Mouse (Mus musculus): ENCODE data around the gene Gm49318. TPM values are rescaled to one million over a fixed set of nuclear protein-coding genes. Genes with fewer than 3 reads are reported as not detected.
A peak's percentile ranks its signal among the peaks of the same experiment; 100 is the strongest.

The Gm49318 gene
- polyA plus RNA-seq, 1 experiment from 2014 or later, result not detected

DNA sequence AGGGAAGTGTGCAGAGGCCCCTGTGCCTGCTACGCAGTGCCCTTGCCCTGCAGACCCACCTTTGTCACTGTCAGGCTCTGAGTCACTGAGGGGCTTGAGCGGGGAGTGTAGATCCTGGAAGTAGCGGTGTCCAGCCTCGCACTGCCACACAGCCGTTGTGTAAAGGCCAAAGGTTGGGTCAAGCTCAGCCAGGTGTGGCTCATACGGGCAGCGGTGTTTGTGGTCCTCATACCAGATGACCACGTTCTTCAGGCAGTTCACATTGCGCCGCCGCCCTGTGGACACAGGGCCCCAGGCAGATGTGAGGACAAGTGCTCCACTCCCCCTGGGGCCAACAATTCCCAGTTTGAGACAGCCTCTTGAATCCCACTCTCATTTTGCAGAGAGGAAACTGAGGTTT lies 5.4 kb downstream of the Gm49318 start:
- no peak overlapping the region for H3K4me2 ChIP-seq (replicated peaks; ENCODE audit: low read depth, low read length)
- peaks cover 8% of the 10 kb centered on the region; the same call in 1 of the 2 replicates for H3K4me1 ChIP-seq (ENCODE audit: control insufficient read depth, insufficient read depth, low read length)
- H3K4me3 ChIP-seq (ENCODE audit: low read depth, low read length), result no peak overlapping the region
- H3K9ac ChIP-seq (replicated peaks; ENCODE audit: low read depth, low read length), result no peak overlapping the region
- WGBS, result 93% methylated on average over 11 of the region's 11 CpGs
- H3K27ac ChIP-seq (ENCODE audit: low read length), result no peak overlapping the region
- no peaks in the 10 kb centered on the region for H3K9me3 ChIP-seq (ENCODE audit: control insufficient read depth, low read depth, low read length)
- no peaks in the 10 kb centered on the region for H3K27me3 ChIP-seq (ENCODE audit: control insufficient read depth, insufficient read depth, low read length)
- no peak for ATAC-seq (ENCODE audit: insufficient number of reproducible peaks, insufficient read depth, low FRiP score, low read depth)
- peaks cover 45% of the 10 kb centered on the region for H3K36me3 ChIP-seq (ENCODE audit: control insufficient read depth, insufficient read depth, low read length)

DNA sequence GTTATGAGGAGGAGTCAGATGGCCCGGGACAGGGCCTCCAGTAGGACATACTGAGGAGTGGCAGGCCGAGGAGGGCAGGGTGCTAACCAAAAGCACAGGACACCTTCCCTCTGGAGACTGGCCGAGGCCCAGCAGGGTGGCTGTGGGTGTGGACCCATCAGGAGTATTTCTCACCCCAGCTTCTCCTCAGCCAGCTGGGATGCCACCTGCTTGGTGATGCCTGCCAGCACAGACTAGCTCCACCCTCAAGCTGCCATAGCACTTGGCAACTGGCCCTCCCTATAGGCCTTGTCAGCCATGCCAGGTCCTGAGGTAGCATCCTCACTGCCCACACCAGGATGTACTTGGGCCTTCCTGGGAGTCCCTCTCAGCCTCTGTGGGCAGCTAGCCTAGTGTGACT lies 6.7 kb downstream of the Gm49318 start:
- no peaks in the 10 kb centered on the region for H3K27me3 ChIP-seq (ENCODE audit: control insufficient read depth, insufficient read depth, low read length)
- H3K9me3 ChIP-seq (ENCODE audit: control insufficient read depth, low read depth, low read length), result no peaks in the 10 kb centered on the region
- H3K36me3 ChIP-seq (ENCODE audit: control insufficient read depth, insufficient read depth, low read length), result peaks cover 49% of the 10 kb centered on the region
- H3K4me1 ChIP-seq (ENCODE audit: control insufficient read depth, insufficient read depth, low read length), result no peaks in the 10 kb centered on the region
- H3K4me2 ChIP-seq (replicated peaks; ENCODE audit: low read depth, low read length), result no peak overlapping the region
- H3K9ac ChIP-seq (replicated peaks; ENCODE audit: low read depth, low read length), result no peak overlapping the region
- H3K4me3 ChIP-seq (ENCODE audit: low read depth, low read length), result no peak overlapping the region
- 92% methylated on average over 3 of the region's 3 CpGs for WGBS
- no peak overlapping the region for H3K27ac ChIP-seq (ENCODE audit: low read length)
- no peak for ATAC-seq (ENCODE audit: insufficient number of reproducible peaks, insufficient read depth, low FRiP score, low read depth)

DNA sequence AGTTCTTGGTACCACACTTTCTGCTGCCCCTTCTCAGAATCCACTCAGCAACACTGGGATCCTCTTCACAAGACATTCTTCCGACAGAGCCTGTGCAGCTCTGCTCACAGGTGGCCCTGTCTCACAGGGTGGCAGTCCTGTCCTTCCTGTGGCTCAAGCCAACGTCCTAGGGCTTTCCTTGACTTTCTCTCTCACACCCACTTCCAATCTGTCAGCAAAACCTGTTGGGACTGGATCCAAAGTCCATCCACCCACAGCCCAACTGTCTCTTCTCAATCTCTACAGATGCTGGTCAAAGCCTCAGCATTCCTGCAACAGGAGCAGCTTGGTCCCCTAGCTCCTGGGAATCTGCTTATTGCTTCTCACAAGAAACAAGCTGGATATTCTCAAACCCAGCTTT lies 9.7 kb downstream of the Gm49318 start:
- Histone ChIP-seq H3K9ac (replicated peaks; ENCODE audit: low read depth, low read length) (no peak overlapping the region), H3K9me3 (ENCODE audit: control insufficient read depth, low read depth, low read length) (no peaks in the 10 kb centered on the region), H3K4me3 (ENCODE audit: low read depth, low read length) (no peak overlapping the region), H3K27me3 (ENCODE audit: control insufficient read depth, insufficient read depth, low read length) (no peaks in the 10 kb centered on the region), H3K36me3 (ENCODE audit: control insufficient read depth, insufficient read depth, low read length) (peaks cover 41% of the 10 kb centered on the region), H3K27ac (ENCODE audit: low read length) (no peak overlapping the region), H3K4me2 (replicated peaks; ENCODE audit: low read depth, low read length) (no peak overlapping the region), H3K4me1 (ENCODE audit: control insufficient read depth, insufficient read depth, low read length) (no peaks in the 10 kb centered on the region)
- ATAC-seq (ENCODE audit: insufficient number of reproducible peaks, insufficient read depth, low FRiP score, low read depth), result no peak
- WGBS, result 86% methylated on average over 2 of the region's 2 CpGs

DNA sequence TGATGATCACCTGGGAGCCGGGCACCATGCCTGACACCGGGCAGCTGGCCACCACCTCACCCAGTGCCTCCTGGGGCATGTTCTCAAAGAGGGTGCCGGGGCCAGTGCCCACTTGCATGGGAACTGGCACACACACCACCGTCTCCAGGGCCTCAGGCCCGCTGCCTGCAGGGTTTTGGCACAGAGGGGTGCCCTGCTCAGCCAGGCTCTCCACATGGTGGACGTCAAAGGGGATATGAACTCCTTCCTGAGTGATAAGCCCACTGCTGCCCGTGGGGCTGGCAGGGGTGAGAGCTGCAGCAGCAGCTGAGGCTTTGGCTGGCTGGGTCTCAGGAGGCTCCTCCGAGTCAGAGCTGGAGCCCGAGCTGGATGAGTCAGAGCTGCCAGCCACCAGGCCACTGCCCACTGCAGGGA lies 13.0 kb downstream of the Gm49318 start:
- Histone ChIP-seq H3K4me2 (replicated peaks; ENCODE audit: low read depth, low read length) (no peak overlapping the region), H3K36me3 (ENCODE audit: control insufficient read depth, insufficient read depth, low read length) (peaks cover 16% of the 10 kb centered on the region), H3K9ac (replicated peaks; ENCODE audit: low read depth, low read length) (no peak overlapping the region), H3K4me3 (ENCODE audit: low read depth, low read length) (no peak overlapping the region), H3K27me3 (ENCODE audit: control insufficient read depth, insufficient read depth, low read length) (peaks cover 4% of the 10 kb centered on the region), H3K4me1 (ENCODE audit: control insufficient read depth, insufficient read depth, low read length) (no peaks in the 10 kb centered on the region), H3K9me3 (ENCODE audit: control insufficient read depth, low read depth, low read length) (no peaks in the 10 kb centered on the region), H3K27ac (ENCODE audit: low read length) (no peak overlapping the region)
- ATAC-seq (ENCODE audit: insufficient number of reproducible peaks, insufficient read depth, low FRiP score, low read depth), result no peak
- WGBS, result 92% methylated on average over 9 of the region's 9 CpGs

DNA sequence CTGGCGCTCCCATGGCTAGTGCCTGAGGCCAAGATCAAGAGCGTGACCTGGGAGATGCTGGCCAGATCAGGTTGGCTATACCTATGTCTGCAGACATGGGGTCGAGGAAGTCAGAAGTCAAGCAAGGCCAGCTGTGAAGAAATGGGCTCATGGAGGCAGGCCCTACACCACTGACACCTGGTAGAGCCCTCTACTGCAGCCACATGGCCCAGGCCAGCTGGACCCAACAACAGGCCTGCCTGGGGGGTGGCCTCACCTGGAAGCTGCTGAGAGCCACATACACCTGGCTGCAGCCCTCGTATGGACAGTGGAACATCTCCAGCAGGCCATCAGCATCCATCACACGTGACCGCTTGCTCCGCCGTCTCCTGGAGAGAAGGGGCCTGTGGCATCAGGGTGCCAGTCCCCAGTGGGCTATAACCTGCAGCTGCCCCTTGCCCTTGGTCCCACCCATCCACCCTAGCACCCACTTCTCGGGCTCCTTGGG lies 14.0 kb downstream of the Gm49318 start:
- Histone ChIP-seq H3K4me3 (ENCODE audit: low read depth, low read length) (no peak overlapping the region), H3K36me3 (ENCODE audit: control insufficient read depth, insufficient read depth, low read length) (peaks cover 9% of the 10 kb centered on the region), H3K4me1 (ENCODE audit: control insufficient read depth, insufficient read depth, low read length) (no peaks in the 10 kb centered on the region), H3K4me2 (replicated peaks; ENCODE audit: low read depth, low read length) (no peak overlapping the region), H3K27me3 (ENCODE audit: control insufficient read depth, insufficient read depth, low read length) (peaks cover 12% of the 10 kb centered on the region), H3K27ac (ENCODE audit: low read length) (no peak overlapping the region), H3K9me3 (ENCODE audit: control insufficient read depth, low read depth, low read length) (no peaks in the 10 kb centered on the region), H3K9ac (replicated peaks; ENCODE audit: low read depth, low read length) (no peak overlapping the region)
- ATAC-seq (ENCODE audit: insufficient number of reproducible peaks, insufficient read depth, low FRiP score, low read depth), result no peak
- WGBS, result 90% methylated on average over 9 of the region's 9 CpGs

DNA sequence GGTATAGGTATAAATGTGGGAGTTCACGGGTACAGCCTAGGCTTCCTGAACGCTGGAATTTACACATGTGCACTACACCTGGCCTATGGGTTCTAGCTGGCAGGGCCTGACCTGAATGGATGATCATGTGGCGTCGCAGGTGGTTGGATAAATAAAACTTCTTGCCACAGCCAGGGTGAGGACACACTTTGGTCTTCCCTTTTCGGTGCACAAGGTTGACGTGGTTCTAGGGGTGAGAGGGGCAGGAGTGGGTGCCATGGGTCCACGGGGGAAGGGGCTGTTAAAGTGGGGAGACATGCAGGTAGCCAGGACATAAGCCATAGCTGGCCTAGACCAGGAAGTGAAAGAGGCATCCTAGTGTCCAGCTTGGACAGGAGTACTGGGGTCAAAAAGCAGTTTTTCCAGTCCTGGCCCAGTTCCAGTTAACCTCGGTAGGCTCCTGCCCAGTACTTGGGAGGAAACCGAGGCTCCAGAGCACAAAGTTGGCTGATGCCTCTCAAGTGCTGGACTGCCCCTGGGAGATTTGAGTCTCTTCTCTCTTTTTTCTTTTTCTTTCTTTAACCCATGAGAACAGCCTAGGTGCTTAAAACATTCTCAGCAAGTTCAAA lies 14.7 kb downstream of the Gm49318 start:
- Histone ChIP-seq H3K4me3 (ENCODE audit: low read depth, low read length) (no peak overlapping the region), H3K4me2 (replicated peaks; ENCODE audit: low read depth, low read length) (no peak overlapping the region), H3K36me3 (ENCODE audit: control insufficient read depth, insufficient read depth, low read length) (peaks cover 9% of the 10 kb centered on the region), H3K9me3 (ENCODE audit: control insufficient read depth, low read depth, low read length) (no peaks in the 10 kb centered on the region), H3K9ac (replicated peaks; ENCODE audit: low read depth, low read length) (no peak overlapping the region), H3K27me3 (ENCODE audit: control insufficient read depth, insufficient read depth, low read length) (peaks cover 19% of the 10 kb centered on the region), H3K4me1 (ENCODE audit: control insufficient read depth, insufficient read depth, low read length) (peaks cover 4% of the 10 kb centered on the region; the same call in 1 of the 2 replicates), H3K27ac (ENCODE audit: low read length) (no peak overlapping the region)
- no peak for ATAC-seq (ENCODE audit: insufficient number of reproducible peaks, insufficient read depth, low FRiP score, low read depth)
- 73% methylated on average over 9 of the region's 9 CpGs for WGBS

DNA sequence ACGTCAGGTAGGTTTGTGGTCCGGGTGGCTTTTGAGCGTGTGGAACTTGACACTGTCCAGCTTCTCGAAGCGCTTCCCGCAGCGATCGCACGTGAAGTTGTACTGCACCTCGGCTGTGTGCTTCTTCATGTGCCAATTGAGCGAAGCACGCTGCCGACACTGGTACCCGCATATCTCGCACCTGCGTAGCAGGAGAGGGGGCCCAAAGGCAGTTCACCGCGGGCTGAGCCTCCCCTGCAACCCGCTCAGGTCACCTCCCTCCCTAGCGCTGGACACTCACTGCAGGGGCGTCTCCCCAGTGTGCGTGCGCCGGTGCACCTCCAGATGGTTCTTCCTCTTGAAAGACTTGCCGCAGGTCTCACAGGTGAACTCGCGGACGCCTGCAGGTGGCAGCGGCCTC lies 15.3 kb downstream of the Gm49318 start:
- peaks cover 26% of the 10 kb centered on the region for H3K27me3 ChIP-seq (ENCODE audit: control insufficient read depth, insufficient read depth, low read length)

DNA sequence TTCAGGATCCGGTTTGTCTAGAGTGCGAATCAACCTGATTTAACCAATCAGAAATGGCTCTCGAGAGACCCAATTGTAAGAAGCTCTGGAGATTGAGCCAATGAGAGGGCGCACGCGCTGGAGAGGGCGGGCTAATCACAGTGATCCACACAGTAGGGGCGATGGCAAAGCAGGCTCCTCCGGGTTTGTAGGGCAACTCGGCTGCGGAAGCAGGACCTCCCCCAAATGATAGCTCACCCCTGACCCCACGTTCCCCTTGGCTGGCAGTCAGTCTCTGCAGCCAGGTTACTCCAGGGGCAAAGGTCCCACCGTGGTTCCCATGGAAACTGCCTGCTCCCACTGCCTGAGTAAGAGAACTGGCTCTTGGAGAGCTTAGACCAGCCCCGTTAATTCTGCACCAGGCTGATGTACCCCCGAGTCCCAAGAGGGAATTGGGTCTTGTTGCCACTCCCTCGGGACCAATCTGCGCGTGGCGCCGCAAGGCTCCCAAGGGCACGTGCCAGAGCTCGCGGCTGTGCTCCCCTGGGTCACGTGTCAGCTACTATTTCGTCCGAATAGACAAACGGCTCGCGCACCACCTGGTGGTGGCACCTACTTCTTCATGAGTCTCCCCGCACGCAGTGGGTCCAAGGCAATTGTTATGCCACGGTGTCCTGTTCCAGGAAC lies 16.5 kb downstream of the Gm49318 start:
- no peak overlapping the region for H3K27ac ChIP-seq (ENCODE audit: low read length)
- H3K27me3 ChIP-seq (ENCODE audit: control insufficient read depth, insufficient read depth, low read length), result peaks cover 35% of the 10 kb centered on the region
- no peak overlapping the region; the same call in 1 of the 2 replicates for H3K4me2 ChIP-seq (replicated peaks; ENCODE audit: low read depth, low read length)
- ATAC-seq (ENCODE audit: insufficient number of reproducible peaks, insufficient read depth, low FRiP score, low read depth), result peak; percentile 33; the same call in 1 of the 2 replicates
- H3K4me1 ChIP-seq (ENCODE audit: control insufficient read depth, insufficient read depth, low read length), result peaks cover 16% of the 10 kb centered on the region; the same call in 1 of the 2 replicates
- H3K9ac ChIP-seq (replicated peaks; ENCODE audit: low read depth, low read length), result no peak overlapping the region
- no peak overlapping the region for H3K4me3 ChIP-seq (ENCODE audit: low read depth, low read length)
- no peaks in the 10 kb centered on the region for H3K9me3 ChIP-seq (ENCODE audit: control insufficient read depth, low read depth, low read length)
- WGBS, result 3% methylated on average over 32 of the region's 32 CpGs
- peaks cover 4% of the 10 kb centered on the region; the same call in 1 of the 2 replicates for H3K36me3 ChIP-seq (ENCODE audit: control insufficient read depth, insufficient read depth, low read length)

More for the DNA sequence above, 15.3 kb downstream of the Gm49318 start:
- Histone ChIP-seq H3K4me3 (ENCODE audit: low read depth, low read length) (no peak overlapping the region), H3K4me1 (ENCODE audit: control insufficient read depth, insufficient read depth, low read length) (peaks cover 11% of the 10 kb centered on the region; the same call in 1 of the 2 replicates), H3K9me3 (ENCODE audit: control insufficient read depth, low read depth, low read length) (no peaks in the 10 kb centered on the region), H3K27ac (ENCODE audit: low read length) (no peak overlapping the region), H3K9ac (replicated peaks; ENCODE audit: low read depth, low read length) (no peak overlapping the region), H3K4me2 (replicated peaks; ENCODE audit: low read depth, low read length) (no peak overlapping the region), H3K36me3 (ENCODE audit: control insufficient read depth, insufficient read depth, low read length) (peaks cover 6% of the 10 kb centered on the region; the same call in 1 of the 2 replicates)
- WGBS, result 32% methylated on average over 29 of the region's 29 CpGs
- ATAC-seq (ENCODE audit: insufficient number of reproducible peaks, insufficient read depth, low FRiP score, low read depth), result no peak

All from stomach, embryonic 14.5 days (tissue).